Mouse (Mus musculus) erythroblast, embryonic 14.5 days (primary cell): ENCODE measurements around the gene Fhl5. TPM values are rescaled to one million over a fixed set of nuclear protein-coding genes. Genes with fewer than 3 reads are reported as not detected.

Source experiments
- H3K27me3 ChIP-seq: 2 replicates; pipeline ENCODE4 v1.6.1; 2012; ENCODE audit warnings: inconsistent platforms; ENCODE audit not compliant: control insufficient read depth
- H3K36me3 ChIP-seq: 2 replicates; pipeline ENCODE4 v1.6.1; 2012; ENCODE audit warnings: mild to moderate bottlenecking, inconsistent platforms; ENCODE audit not compliant: control insufficient read depth
- H3K4me1 ChIP-seq: 2 replicates; pipeline ENCODE4 v1.6.1; 2012; ENCODE audit warnings: inconsistent platforms; ENCODE audit not compliant: control insufficient read depth
- H3K4me3 ChIP-seq: replicated peaks from 2 replicates; pipeline ENCODE3; 2012; ENCODE audit warnings: moderate library complexity, mild to moderate bottlenecking, inconsistent platforms
- H3K9me3 ChIP-seq: 2 replicates; pipeline ENCODE4 v1.6.1; 2012; ENCODE audit warnings: low read length, inconsistent platforms, mixed read lengths; ENCODE audit not compliant: control insufficient read depth
- GATA1 ChIP-seq: IDR thresholded peaks from 2 replicates; pipeline ENCODE4 v1.6.1; 2012; ENCODE audit warnings: low read length, inconsistent platforms, mixed read lengths
- TAL1 ChIP-seq: IDR thresholded peaks from 3 replicates; pipeline ENCODE4 v1.6.1; 2012; ENCODE audit warnings: low read length, inconsistent platforms, mixed read lengths
- polyA plus RNA-seq: library from polyadenylated mRNA; stranded (reverse); fragments of >175 nt; gene quantifications from 2 replicates; pipeline ENCODE4 v1.2.3, GENCODE M21; 2012

The Fhl5 gene
- polyA plus RNA-seq, 1 experiment: not detected

GRCm38 (mm10) chr4:25232546-25232945 is 10.1 kb downstream of the Fhl5 start:
- no peaks in the 10 kb centered on the region for H3K9me3 ChIP-seq
- no peak overlapping the region for H3K4me3 ChIP-seq
- no peak for TF ChIP-seq GATA1
- no peak for TF ChIP-seq TAL1
- H3K4me1 ChIP-seq: peaks cover 18% of the 10 kb centered on the region
- H3K27me3 ChIP-seq: no peaks in the 10 kb centered on the region
- no peaks in the 10 kb centered on the region for H3K36me3 ChIP-seq

GRCm38 (mm10) chr4:25227527-25227926 is 15.1 kb downstream of the Fhl5 start:
- H3K4me1 ChIP-seq: peaks cover 4% of the 10 kb centered on the region
- TF ChIP-seq TAL1: no peak
- TF ChIP-seq GATA1: no peak
- no peaks in the 10 kb centered on the region for H3K36me3 ChIP-seq
- H3K4me3 ChIP-seq: no peak overlapping the region
- H3K27me3 ChIP-seq: no peaks in the 10 kb centered on the region
- no peaks in the 10 kb centered on the region for H3K9me3 ChIP-seq

- Histone ChIP-seq H3K9me3 (no peaks in the 10 kb centered on the region), H3K4me3 (no peak overlapping the region), H3K27me3 (no peaks in the 10 kb centered on the region), H3K36me3 (no peaks in the 10 kb centered on the region), H3K4me1 (no peaks in the 10 kb centered on the region)
- no peak for TF ChIP-seq TAL1
- no peak for TF ChIP-seq GATA1
Observed at GRCm38 (mm10) chr4:25221927-25222326, 20.7 kb downstream of the Fhl5 start.

GRCm38 (mm10) chr4:25213451-25213850 is 29.2 kb downstream of the Fhl5 start:
- Histone ChIP-seq H3K9me3 (no peaks in the 10 kb centered on the region), H3K4me3 (no peak overlapping the region), H3K36me3 (no peaks in the 10 kb centered on the region), H3K27me3 (no peaks in the 10 kb centered on the region), H3K4me1 (no peaks in the 10 kb centered on the region)
- no peak for TF ChIP-seq TAL1
- no peak for TF ChIP-seq GATA1

GRCm38 (mm10) chr4:25206166-25206565 is 36.5 kb downstream of the Fhl5 start:
- H3K4me3 ChIP-seq: no peak overlapping the region
- no peak for TF ChIP-seq TAL1
- no peak for TF ChIP-seq GATA1
- no peaks in the 10 kb centered on the region for H3K9me3 ChIP-seq
- H3K4me1 ChIP-seq: no peaks in the 10 kb centered on the region
- H3K27me3 ChIP-seq: no peaks in the 10 kb centered on the region
- no peaks in the 10 kb centered on the region for H3K36me3 ChIP-seq

- TF ChIP-seq TAL1 (no peak), GATA1 (no peak)
- H3K9me3 ChIP-seq: no peaks in the 10 kb centered on the region
- no peaks in the 10 kb centered on the region for H3K27me3 ChIP-seq
- no peak overlapping the region for H3K4me3 ChIP-seq
- no peaks in the 10 kb centered on the region for H3K4me1 ChIP-seq
- H3K36me3 ChIP-seq: no peaks in the 10 kb centered on the region
Observed at GRCm38 (mm10) chr4:25197310-25197709, 45.4 kb downstream of the Fhl5 start.

GRCm38 (mm10) chr4:25179617-25180208 is 63.0 kb downstream of the Fhl5 start:
- no peak for TF ChIP-seq TAL1
- TF ChIP-seq GATA1: no peak
- H3K27me3 ChIP-seq: no peaks in the 10 kb centered on the region
- no peak overlapping the region for H3K4me3 ChIP-seq

More at GRCm38 (mm10) chr4:25179617-25180208, 63.0 kb downstream of the Fhl5 start:
- Histone ChIP-seq H3K4me1 (no peaks in the 10 kb centered on the region), H3K9me3 (peaks cover 2% of the 10 kb centered on the region; the same call in 1 of the 2 replicates), H3K36me3 (no peaks in the 10 kb centered on the region)

Other genes with a start within 250 kb of the Fhl5 start
- 0.03 and 0.04 TPM in 2 replicates for gene Ufl1, start 38.9 kb upstream of the Fhl5 start, polyA plus RNA-seq